Mouse (Mus musculus): ENCODE results near the gene Slc26a10. TPM values are rescaled to one million over a fixed set of nuclear protein-coding genes. Genes with fewer than 3 reads are reported as not detected.
A peak's percentile ranks its signal among the peaks of the same experiment; 100 is the strongest.

The Slc26a10 gene
- total and polyA plus RNA-seq, 2 experiments from 2014 or later, result 0.31 to 1.1 TPM

DNA sequence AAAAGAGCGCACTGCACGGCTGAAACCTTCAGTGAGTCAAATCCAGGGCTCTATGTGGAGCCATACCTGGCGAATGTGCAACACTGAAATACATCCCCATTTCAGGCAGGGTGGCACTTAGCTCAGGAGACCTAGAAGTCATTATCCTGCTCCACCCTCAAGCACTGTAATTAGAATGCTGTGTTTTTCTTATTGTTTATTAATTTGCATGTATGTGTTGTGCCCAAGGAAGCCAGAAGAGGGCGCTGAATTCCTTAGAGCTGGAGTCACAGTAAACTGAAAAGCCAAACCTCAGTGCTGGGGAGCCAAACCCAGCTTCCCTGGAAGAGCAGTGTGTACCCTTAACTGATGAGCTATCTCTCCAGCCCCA lies 57.0 kb downstream of the Slc26a10 start:
- H3K9ac ChIP-seq (replicated peaks; ENCODE audit: low read length), result peak overlapping the region; percentile 44
- H3K4me2 ChIP-seq (ENCODE audit: low read depth, low read length), result peak overlapping the region; percentile 85
- ATAC-seq, result peak; percentile 44
- WGBS, result 11% methylated on average over 4 of the region's 4 CpGs
- DNase-seq (ENCODE audit: low spot score), result peak; percentile 87
- peak overlapping the region; percentile 86 for H3K27ac ChIP-seq
- peaks cover 5% of the 10 kb centered on the region; the same call in 1 of the 2 replicates for H3K36me3 ChIP-seq (ENCODE audit: insufficient read depth, low read length)
- 0 out of 2 replicates have a peak, but pooled peaks cover 8% of the 10 kb centered on the region for H3K4me1 ChIP-seq (ENCODE audit: insufficient read depth, low read length)
- peak overlapping the region; percentile 27 for H3K4me3 ChIP-seq (ENCODE audit: low read length)
- no peaks in the 10 kb centered on the region for H3K9me3 ChIP-seq (ENCODE audit: low read length)
- peak; percentile 79 for TF ChIP-seq CTCF (IDR thresholded peaks at IDR 0.05; ENCODE audit: low read depth)
- H3K27me3 ChIP-seq (ENCODE audit: insufficient read depth, low read length), result no peaks in the 10 kb centered on the region

GRCm38 (mm10) chr10:127122784-127123435 lies 57.5 kb downstream of the Slc26a10 start:
- no peaks in the 10 kb centered on the region for H3K9me3 ChIP-seq (ENCODE audit: low read length)
- no peaks in the 10 kb centered on the region for H3K27me3 ChIP-seq (ENCODE audit: insufficient read depth, low read length)
- peak overlapping the region; percentile 85 for H3K4me2 ChIP-seq (ENCODE audit: low read depth, low read length)
- H3K4me3 ChIP-seq (ENCODE audit: low read length), result peak overlapping the region; percentile 27
- 6% methylated on average over 13 of the region's 13 CpGs for WGBS
- peak; percentile 81 for DNase-seq (ENCODE audit: low spot score)
- H3K4me1 ChIP-seq (ENCODE audit: insufficient read depth, low read length), result 0 out of 2 replicates have a peak, but pooled peaks cover 8% of the 10 kb centered on the region
- peak overlapping the region; percentile 44 for H3K9ac ChIP-seq (replicated peaks; ENCODE audit: low read length)
- peaks cover 10% of the 10 kb centered on the region; the same call in 1 of the 2 replicates for H3K36me3 ChIP-seq (ENCODE audit: insufficient read depth, low read length)
- TF ChIP-seq CTCF (IDR thresholded peaks at IDR 0.05; ENCODE audit: low read depth), result no peak
- peak; percentile 41 for ATAC-seq
- peak overlapping the region; percentile 86 for H3K27ac ChIP-seq

DNA sequence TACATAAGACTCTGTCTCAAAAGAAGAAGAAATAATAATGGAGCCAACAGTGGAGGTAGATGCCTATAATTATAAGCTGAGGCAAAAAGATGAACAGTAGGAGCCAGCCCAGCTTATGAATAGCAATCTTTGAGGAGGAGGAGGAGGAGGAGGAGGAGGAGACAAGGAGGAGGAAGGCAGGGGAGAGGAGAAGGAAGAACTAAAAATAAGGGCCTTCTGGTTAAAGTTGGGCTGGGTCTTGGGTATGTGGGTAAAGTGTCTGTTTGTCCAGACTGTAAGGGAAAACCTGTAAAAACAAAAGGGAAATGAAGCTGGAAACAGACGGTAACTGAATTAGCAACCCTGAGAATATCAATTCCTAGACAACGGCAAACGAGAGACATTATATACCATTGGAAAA lies 58.4 kb downstream of the Slc26a10 start:
- no peak for DNase-seq (ENCODE audit: low spot score)
- Histone ChIP-seq H3K36me3 (ENCODE audit: insufficient read depth, low read length) (peaks cover 19% of the 10 kb centered on the region), H3K27me3 (ENCODE audit: insufficient read depth, low read length) (no peaks in the 10 kb centered on the region), H3K9ac (replicated peaks; ENCODE audit: low read length) (peak overlapping the region; percentile 28; the same call in 1 of the 2 replicates), H3K9me3 (ENCODE audit: low read length) (no peaks in the 10 kb centered on the region), H3K4me1 (ENCODE audit: insufficient read depth, low read length) (0 out of 2 replicates have a peak, but pooled peaks cover 8% of the 10 kb centered on the region), H3K4me2 (ENCODE audit: low read depth, low read length) (peak overlapping the region; percentile 85), H3K4me3 (ENCODE audit: low read length) (peak overlapping the region; percentile 83), H3K27ac (peak overlapping the region; percentile 86)
- TF ChIP-seq CTCF (IDR thresholded peaks at IDR 0.05; ENCODE audit: low read depth), result no peak
- whole genome bisulfite sequencing, result 84% methylated on average over 3 of the region's 3 CpGs
- no peak for ATAC-seq

Other genes starting within 250 kb of the Slc26a10 start
- 64.5 and 64.7 TPM in 2 replicates for gene Ctdsp2, start 201.9 kb downstream of the Slc26a10 start, total RNA-seq (2014; rRNA removed)
- 15.0 and 16.7 TPM in 2 replicates for gene Ctdsp2, start 201.9 kb downstream of the Slc26a10 start, polyA plus RNA-seq (2015; fragmentation: Nextera tagmentation; extraction: Ambion mirVana)
- 0.52 and 1.3 TPM in 2 replicates for gene Avil, start 179.9 kb downstream of the Slc26a10 start, total RNA-seq (2014; rRNA removed)
- 0.98 and 1.4 TPM in 2 replicates for gene Avil, start 179.9 kb downstream of the Slc26a10 start, polyA plus RNA-seq (2015; fragmentation: Nextera tagmentation; extraction: Ambion mirVana)
- 31.4 and 49.0 TPM in 2 replicates for gene Tsfm, start 149.8 kb downstream of the Slc26a10 start, total RNA-seq (2014; rRNA removed)
- gene Tsfm, start 149.8 kb downstream of the Slc26a10 start, polyA plus RNA-seq (2015; fragmentation: Nextera tagmentation; extraction: Ambion mirVana), result 62.4 and 62.7 TPM in 2 replicates
- 9.3 and 10.0 TPM in 2 replicates for gene Mettl1, start 139.2 kb downstream of the Slc26a10 start, total RNA-seq (2014; rRNA removed)
- gene Mettl1, start 139.2 kb downstream of the Slc26a10 start, polyA plus RNA-seq (2015; fragmentation: Nextera tagmentation; extraction: Ambion mirVana), result 23.8 and 23.9 TPM in 2 replicates
- 0.31 TPM in 1 of 2 replicates, not detected in the other for gene Eef1akmt3, start 139.1 kb downstream of the Slc26a10 start, total RNA-seq (2014; rRNA removed)
- 0.19 TPM in 2 replicates for gene Eef1akmt3, start 139.1 kb downstream of the Slc26a10 start, polyA plus RNA-seq (2015; fragmentation: Nextera tagmentation; extraction: Ambion mirVana)
- gene Cyp27b1, start 132.4 kb downstream of the Slc26a10 start, total RNA-seq (2014; rRNA removed), result 0.26 and 0.58 TPM in 2 replicates
- not detected in 2 replicates for gene Cyp27b1, start 132.4 kb downstream of the Slc26a10 start, polyA plus RNA-seq (2015; fragmentation: Nextera tagmentation; extraction: Ambion mirVana)
- gene March9, start 120.5 kb downstream of the Slc26a10 start, total RNA-seq (2014; rRNA removed), result 78.3 and 80.1 TPM in 2 replicates
- gene March9, start 120.5 kb downstream of the Slc26a10 start, polyA plus RNA-seq (2015; fragmentation: Nextera tagmentation; extraction: Ambion mirVana), result 6.7 and 7.0 TPM in 2 replicates
- gene Cdk4, start 117.1 kb downstream of the Slc26a10 start, total RNA-seq (2014; rRNA removed), result 483 and 524 TPM in 2 replicates
- 519 and 563 TPM in 2 replicates for gene Cdk4, start 117.1 kb downstream of the Slc26a10 start, polyA plus RNA-seq (2015; fragmentation: Nextera tagmentation; extraction: Ambion mirVana)
- gene Tspan31, start 110.4 kb downstream of the Slc26a10 start, total RNA-seq (2014; rRNA removed), result 113 and 129 TPM in 2 replicates
- gene Tspan31, start 110.4 kb downstream of the Slc26a10 start, polyA plus RNA-seq (2015; fragmentation: Nextera tagmentation; extraction: Ambion mirVana), result 105 and 107 TPM in 2 replicates
- 229 and 238 TPM in 2 replicates for gene Agap2, start 105.4 kb downstream of the Slc26a10 start, total RNA-seq (2014; rRNA removed)
- gene Agap2, start 105.4 kb downstream of the Slc26a10 start, polyA plus RNA-seq (2015; fragmentation: Nextera tagmentation; extraction: Ambion mirVana), result 4.1 and 4.9 TPM in 2 replicates
- gene Os9, start 59.5 kb downstream of the Slc26a10 start, total RNA-seq (2014; rRNA removed), result 118 and 119 TPM in 2 replicates
- gene Os9, start 59.5 kb downstream of the Slc26a10 start, polyA plus RNA-seq (2015; fragmentation: Nextera tagmentation; extraction: Ambion mirVana), result 128 and 129 TPM in 2 replicates
- 111 and 112 TPM in 2 replicates for gene B4galnt1, start 15.4 kb downstream of the Slc26a10 start, total RNA-seq (2014; rRNA removed)
- gene B4galnt1, start 15.4 kb downstream of the Slc26a10 start, polyA plus RNA-seq (2015; fragmentation: Nextera tagmentation; extraction: Ambion mirVana), result 56.7 and 65.3 TPM in 2 replicates
- 61.0 and 65.4 TPM in 2 replicates for gene Arhgef25, start 9.4 kb upstream of the Slc26a10 start, total RNA-seq (2014; rRNA removed)
- gene Arhgef25, start 9.4 kb upstream of the Slc26a10 start, polyA plus RNA-seq (2015; fragmentation: Nextera tagmentation; extraction: Ambion mirVana), result 20.3 and 21.6 TPM in 2 replicates
- gene Dtx3, start 15.1 kb upstream of the Slc26a10 start, total RNA-seq (2014; rRNA removed), result 233 and 240 TPM in 2 replicates
- gene Dtx3, start 15.1 kb upstream of the Slc26a10 start, polyA plus RNA-seq (2015; fragmentation: Nextera tagmentation; extraction: Ambion mirVana), result 170 and 185 TPM in 2 replicates
- gene Pip4k2c, start 30.9 kb upstream of the Slc26a10 start, total RNA-seq (2014; rRNA removed), result 18.3 and 22.8 TPM in 2 replicates
- 19.9 and 20.2 TPM in 2 replicates for gene Pip4k2c, start 30.9 kb upstream of the Slc26a10 start, polyA plus RNA-seq (2015; fragmentation: Nextera tagmentation; extraction: Ambion mirVana)
- 231 and 249 TPM in 2 replicates for gene Kif5a, start 82.7 kb upstream of the Slc26a10 start, total RNA-seq (2014; rRNA removed)
- 98.4 and 103 TPM in 2 replicates for gene Kif5a, start 82.7 kb upstream of the Slc26a10 start, polyA plus RNA-seq (2015; fragmentation: Nextera tagmentation; extraction: Ambion mirVana)
- gene Dctn2, start 85.7 kb upstream of the Slc26a10 start, total RNA-seq (2014; rRNA removed), result 314 and 348 TPM in 2 replicates
- 319 and 323 TPM in 2 replicates for gene Dctn2, start 85.7 kb upstream of the Slc26a10 start, polyA plus RNA-seq (2015; fragmentation: Nextera tagmentation; extraction: Ambion mirVana)
- gene Mbd6, start 108.4 kb upstream of the Slc26a10 start, total RNA-seq (2014; rRNA removed), result 8.1 and 11.2 TPM in 2 replicates
- 8.3 and 11.5 TPM in 2 replicates for gene Mbd6, start 108.4 kb upstream of the Slc26a10 start, polyA plus RNA-seq (2015; fragmentation: Nextera tagmentation; extraction: Ambion mirVana)
- 74.4 and 90.4 TPM in 2 replicates for gene Mars, start 131.1 kb upstream of the Slc26a10 start, total RNA-seq (2014; rRNA removed)
- gene Mars, start 131.1 kb upstream of the Slc26a10 start, polyA plus RNA-seq (2015; fragmentation: Nextera tagmentation; extraction: Ambion mirVana), result 104 TPM in 2 replicates
- 1.0 and 1.5 TPM in 2 replicates for gene Arhgap9, start 141.3 kb upstream of the Slc26a10 start, total RNA-seq (2014; rRNA removed)
- 1.2 and 1.3 TPM in 2 replicates for gene Arhgap9, start 141.3 kb upstream of the Slc26a10 start, polyA plus RNA-seq (2015; fragmentation: Nextera tagmentation; extraction: Ambion mirVana)
- gene Gli1, start 161.3 kb upstream of the Slc26a10 start, total RNA-seq (2014; rRNA removed), result 10.9 and 13.0 TPM in 2 replicates
- 2.7 TPM in 2 replicates for gene Gli1, start 161.3 kb upstream of the Slc26a10 start, polyA plus RNA-seq (2015; fragmentation: Nextera tagmentation; extraction: Ambion mirVana)
- gene Inhbe, start 173.8 kb upstream of the Slc26a10 start, total RNA-seq (2014; rRNA removed), result not detected in 2 replicates
- gene Inhbe, start 173.8 kb upstream of the Slc26a10 start, polyA plus RNA-seq (2015; fragmentation: Nextera tagmentation; extraction: Ambion mirVana), result not detected in 2 replicates
- gene Inhbc, start 189.8 kb upstream of the Slc26a10 start, total RNA-seq (2014; rRNA removed), result not detected in 2 replicates
- gene Inhbc, start 189.8 kb upstream of the Slc26a10 start, polyA plus RNA-seq (2015; fragmentation: Nextera tagmentation; extraction: Ambion mirVana), result not detected in 2 replicates
- gene R3hdm2, start 199.7 kb upstream of the Slc26a10 start, total RNA-seq (2014; rRNA removed), result 47.7 and 60.6 TPM in 2 replicates
- gene R3hdm2, start 199.7 kb upstream of the Slc26a10 start, polyA plus RNA-seq (2015; fragmentation: Nextera tagmentation; extraction: Ambion mirVana), result 39.3 and 47.6 TPM in 2 replicates

All from hindbrain, postnatal 0 days (tissue).